Mouse (Mus musculus) small intestine, adult 2 months (tissue): ENCODE results near the gene Tango2. TPM values are rescaled to one million over a fixed set of nuclear protein-coding genes. Genes with fewer than 3 reads are reported as not detected.

Experiments
- H3K27ac ChIP-seq: fragments of 200-500 bp; 2 replicates; pipeline ENCODE4 v1.5.1; 2012; ENCODE audit warnings: low read depth, low read length, control low read depth, inconsistent platforms; ENCODE audit not compliant: insufficient read depth
- H3K27me3 ChIP-seq: fragments of 200-500 bp; 2 replicates; pipeline ENCODE4 v1.6.1; 2012; ENCODE audit warnings: mild to moderate bottlenecking, moderate library complexity, low read length, inconsistent platforms; ENCODE audit not compliant: control insufficient read depth, insufficient read depth
- H3K36me3 ChIP-seq: fragments of 200-500 bp; 2 replicates; pipeline ENCODE4 v1.6.1; 2012; ENCODE audit warnings: mild to moderate bottlenecking, low read length, control low read depth, inconsistent platforms; ENCODE audit not compliant: control insufficient read depth, insufficient read depth
- H3K4me1 ChIP-seq: fragments of 200-500 bp; 2 replicates; pipeline ENCODE4 v1.6.1; 2012; ENCODE audit warnings: low read length, inconsistent platforms, mixed read lengths; ENCODE audit not compliant: control insufficient read depth, insufficient read depth, insufficient read length
- H3K4me3 ChIP-seq: fragments of 200-500 bp; 2 replicates; pipeline ENCODE4 v1.5.1; 2012; ENCODE audit warnings: low read depth, mild to moderate bottlenecking, control low read depth, inconsistent platforms, low read length, moderate library complexity
- CTCF ChIP-seq: fragments of 200-500 bp; IDR thresholded peaks from 2 replicates; pipeline ENCODE4 v1.5.1; 2012; ENCODE audit warnings: low read depth, mild to moderate bottlenecking, control low read depth, inconsistent platforms, low read length, moderate library complexity, mixed read lengths; ENCODE audit not compliant: insufficient replicate concordance, insufficient read length; ENCODE audit errors: extremely low read depth
- POLR2A ChIP-seq: fragments of 200-500 bp; IDR thresholded peaks from 2 replicates; pipeline ENCODE4 v1.6.1; 2012; ENCODE audit warnings: low read depth, mild to moderate bottlenecking, control low read depth, inconsistent platforms, low read length, moderate library complexity
- WGBS: fragments of 180-500 bp; shearing (Covaris S2); methylation state at CpG from one replicate; pipeline ENCODE4 v1.1.7; 2018; 5-methylcytosine and 5-hydroxymethylcytosine counted together
- polyA plus RNA-seq: library from polyadenylated mRNA; depleted of rRNA; stranded (reverse); fragments of >200 nt; gene quantifications from 2 replicates; pipeline ENCODE4 v1.2.3, GENCODE M21; 2012

Tango2 gene
- polyA plus RNA-seq, 1 experiment: 78.0 TPM

DNA sequence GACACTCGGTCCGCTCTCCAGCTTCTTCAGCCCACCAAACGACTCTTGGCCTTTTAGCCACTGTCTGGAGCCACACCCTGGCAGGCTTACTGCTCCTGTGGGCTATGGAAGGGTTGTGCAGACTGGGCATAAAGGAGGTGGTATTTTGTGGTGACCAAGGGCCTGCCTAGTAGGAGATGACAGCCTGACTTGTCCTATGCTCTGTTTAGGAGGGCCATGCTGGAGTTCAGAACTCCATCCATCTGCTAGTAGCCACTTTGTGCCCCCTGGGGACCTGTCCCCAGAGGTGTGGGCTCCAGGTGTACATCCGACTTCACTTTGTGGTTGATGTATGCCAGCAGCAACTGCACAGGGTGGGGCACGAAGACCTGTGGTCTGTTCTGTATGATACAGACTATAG is 45.7 kb upstream of the Tango2 start:
- Histone ChIP-seq H3K4me1 (peaks cover 8% of the 10 kb centered on the region), H3K36me3 (no peaks in the 10 kb centered on the region), H3K27ac (no peak overlapping the region), H3K27me3 (no peaks in the 10 kb centered on the region), H3K4me3 (0 out of 2 replicates have a peak overlapping the region, but pooled peaks have one; percentile 1)
- WGBS: 59% methylated on average over 5 of the region's 5 CpGs
- no peak for TF ChIP-seq CTCF
- TF ChIP-seq POLR2A: no peak

DNA sequence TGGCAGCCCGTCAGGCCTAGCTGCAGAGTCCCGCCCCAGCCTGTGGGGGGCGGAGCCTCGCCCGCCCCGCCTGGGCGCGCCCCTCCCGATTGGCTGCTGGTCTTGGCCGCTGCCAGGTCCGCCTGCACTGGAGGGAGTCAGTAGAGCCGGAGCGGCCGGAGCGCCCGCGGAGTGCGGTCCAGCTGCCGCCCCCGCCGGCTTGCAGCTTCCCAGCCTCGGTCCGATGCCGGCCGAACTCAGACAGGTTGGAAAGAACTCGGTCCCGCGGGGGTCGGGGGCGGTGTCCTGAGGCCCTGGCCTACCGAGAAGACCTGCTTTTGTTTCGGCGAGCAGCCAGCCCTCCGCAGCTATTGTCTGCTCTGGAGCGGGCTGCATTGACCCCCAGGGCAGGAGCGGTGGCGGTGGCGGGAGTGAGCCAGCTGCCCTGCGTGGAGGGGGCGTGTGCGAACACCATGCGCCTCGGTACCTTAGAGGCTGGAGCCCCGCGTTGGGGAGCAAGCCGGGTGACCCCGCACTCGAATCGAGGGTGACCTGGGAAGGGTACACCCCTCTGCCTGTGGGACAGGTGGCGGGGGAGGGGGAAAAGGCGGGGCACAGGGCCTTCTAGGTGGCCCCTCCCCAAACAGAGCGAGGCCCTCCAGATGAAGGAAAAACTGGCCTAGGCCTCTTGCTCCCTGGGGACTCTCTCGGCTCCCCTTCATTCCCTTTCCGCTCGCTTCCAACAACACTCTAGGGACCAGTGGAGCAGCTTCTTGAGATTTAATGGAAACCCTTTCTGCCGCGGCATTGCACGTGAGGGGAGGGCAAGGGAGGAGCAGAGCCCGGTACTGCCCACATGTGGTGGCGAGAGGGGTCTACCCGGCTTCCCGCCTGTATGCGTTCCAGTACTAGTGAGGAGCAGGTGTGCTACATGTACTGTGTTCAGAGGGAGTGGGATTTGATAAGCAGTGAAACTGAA is 44.8 kb upstream of the Tango2 start:
- no peaks in the 10 kb centered on the region for H3K36me3 ChIP-seq
- H3K4me1 ChIP-seq: peaks cover 13% of the 10 kb centered on the region
- H3K27ac ChIP-seq: 0 out of 2 replicates have a peak overlapping the region, but pooled peaks have one; percentile 11
- peak overlapping the region; percentile 80 for H3K4me3 ChIP-seq
- TF ChIP-seq POLR2A: peak; percentile 50
- no peak for TF ChIP-seq CTCF
- WGBS: under 1% methylated on average over 63 of the region's 63 CpGs
- H3K27me3 ChIP-seq: no peaks in the 10 kb centered on the region

DNA sequence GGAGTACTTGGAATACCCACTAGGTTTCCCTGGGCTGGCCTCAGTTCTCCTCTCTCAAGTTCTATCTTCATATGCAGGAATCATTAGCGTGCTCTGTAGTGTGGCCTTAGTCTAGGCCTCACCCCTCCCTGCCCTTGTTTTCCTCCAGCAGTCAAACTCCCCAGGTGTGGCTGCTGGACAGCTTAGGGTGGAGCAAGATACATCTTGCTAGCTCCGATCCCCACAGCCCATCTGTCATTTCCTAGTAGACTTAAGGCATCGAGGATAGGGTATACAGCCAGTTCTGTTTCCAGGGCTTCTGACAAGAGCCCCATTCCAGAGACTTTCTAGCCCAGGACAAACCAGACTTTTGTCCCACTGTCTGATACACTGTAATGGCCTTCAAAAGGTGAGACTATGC is 43.8 kb upstream of the Tango2 start:
- Histone ChIP-seq H3K4me3 (no peak overlapping the region), H3K27me3 (no peaks in the 10 kb centered on the region), H3K36me3 (no peaks in the 10 kb centered on the region), H3K27ac (no peak overlapping the region), H3K4me1 (peaks cover 13% of the 10 kb centered on the region)
- WGBS: 91% methylated on average over 3 of the region's 3 CpGs
- TF ChIP-seq POLR2A: no peak
- no peak for TF ChIP-seq CTCF

DNA sequence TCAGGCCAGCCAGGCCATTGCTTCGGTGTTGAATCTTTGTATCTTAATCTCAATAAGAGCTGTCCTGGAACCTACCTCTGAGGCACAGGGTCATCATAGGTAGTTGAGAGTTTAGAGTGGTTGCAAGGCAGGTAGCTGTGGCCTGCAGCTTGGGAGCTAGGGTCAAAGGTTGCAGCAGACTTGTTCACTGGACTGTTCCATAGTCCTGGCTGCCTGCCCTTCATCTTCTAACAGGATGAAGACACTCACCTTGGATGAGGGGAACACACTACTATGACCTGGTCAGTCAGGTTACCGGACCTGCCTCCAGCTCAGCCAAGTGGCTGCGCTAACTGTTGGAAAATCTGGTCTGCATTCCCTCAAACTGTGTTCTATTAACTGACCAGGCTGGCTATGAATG is 43.2 kb upstream of the Tango2 start:
- no peak overlapping the region for H3K4me3 ChIP-seq
- H3K36me3 ChIP-seq: no peaks in the 10 kb centered on the region
- 94% methylated on average over 3 of the region's 3 CpGs for WGBS
- H3K4me1 ChIP-seq: peaks cover 13% of the 10 kb centered on the region
- H3K27me3 ChIP-seq: no peaks in the 10 kb centered on the region
- TF ChIP-seq POLR2A (no peak), CTCF (no peak)
- H3K27ac ChIP-seq: no peak overlapping the region

DNA sequence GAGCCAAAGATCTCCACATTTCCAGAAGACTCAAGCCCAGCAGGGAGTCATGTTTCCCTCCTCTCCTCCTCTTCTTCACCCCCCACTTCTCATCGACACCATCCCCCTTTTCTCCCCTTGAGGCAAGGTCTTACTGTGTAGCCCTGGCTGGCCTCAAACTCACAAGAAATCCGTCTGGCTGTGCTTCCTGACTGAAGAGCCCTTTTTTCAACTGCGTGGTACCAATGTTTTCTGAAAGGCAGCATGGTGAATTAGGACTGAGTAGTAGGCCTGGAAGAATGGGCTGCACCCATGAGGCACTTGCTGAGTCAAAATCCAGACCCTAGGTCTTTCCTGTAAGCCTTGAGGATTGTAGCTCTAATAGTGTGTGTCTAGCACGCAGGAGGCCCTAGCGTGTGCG is 42.5 kb upstream of the Tango2 start:
- Histone ChIP-seq H3K36me3 (no peaks in the 10 kb centered on the region), H3K4me3 (no peak overlapping the region), H3K27me3 (no peaks in the 10 kb centered on the region), H3K4me1 (peaks cover 11% of the 10 kb centered on the region), H3K27ac (no peak overlapping the region)
- TF ChIP-seq POLR2A (no peak), CTCF (no peak)
- WGBS: 91% methylated on average over 6 of the region's 6 CpGs

DNA sequence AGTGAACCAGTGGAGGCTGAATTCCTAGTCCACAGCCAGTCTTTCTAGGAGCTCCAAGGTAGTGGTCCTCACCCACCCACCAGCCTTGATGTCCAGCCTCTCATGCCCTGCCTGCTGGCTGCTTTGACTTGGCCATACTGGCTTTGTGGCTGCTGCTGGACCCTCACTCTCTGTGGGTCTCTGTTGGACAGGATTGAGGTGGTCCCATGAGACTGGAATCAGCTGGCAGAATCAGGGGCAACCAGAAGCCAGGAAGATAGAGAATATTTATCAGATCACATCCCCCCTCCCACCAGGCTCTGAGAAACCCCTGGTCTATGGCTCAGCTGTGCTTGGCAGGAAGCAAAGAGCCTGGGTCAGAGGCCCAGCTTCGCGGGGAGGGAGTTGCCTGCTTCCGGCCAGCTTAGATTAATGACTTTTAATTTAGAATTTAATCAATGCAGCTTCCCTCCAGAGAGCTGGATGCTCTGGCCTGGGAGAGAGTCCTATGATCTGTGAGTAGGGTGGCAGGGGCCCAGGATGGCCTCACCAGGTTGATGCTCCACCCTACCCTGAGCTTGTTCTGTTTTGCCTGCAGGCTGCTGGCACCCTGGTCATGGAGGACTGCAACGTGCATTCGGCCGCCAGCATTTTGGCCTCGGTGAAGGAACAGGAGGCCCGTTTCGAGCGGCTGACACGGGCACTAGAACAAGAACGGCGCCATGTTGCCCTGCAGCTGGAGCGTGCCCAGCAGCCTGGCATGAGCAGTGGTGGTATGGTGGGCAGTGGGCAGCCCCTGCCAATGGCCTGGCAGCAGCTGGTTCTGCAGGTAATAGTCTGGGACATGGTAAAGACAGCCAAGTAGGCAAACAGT is 40.9 kb upstream of the Tango2 start:
- 88% methylated on average over 14 of the region's 14 CpGs for WGBS
- Histone ChIP-seq H3K27me3 (no peaks in the 10 kb centered on the region), H3K4me3 (no peak overlapping the region), H3K36me3 (no peaks in the 10 kb centered on the region), H3K4me1 (peaks cover 11% of the 10 kb centered on the region), H3K27ac (peak overlapping the region; percentile 51)
- TF ChIP-seq POLR2A (no peak), CTCF (no peak)

DNA sequence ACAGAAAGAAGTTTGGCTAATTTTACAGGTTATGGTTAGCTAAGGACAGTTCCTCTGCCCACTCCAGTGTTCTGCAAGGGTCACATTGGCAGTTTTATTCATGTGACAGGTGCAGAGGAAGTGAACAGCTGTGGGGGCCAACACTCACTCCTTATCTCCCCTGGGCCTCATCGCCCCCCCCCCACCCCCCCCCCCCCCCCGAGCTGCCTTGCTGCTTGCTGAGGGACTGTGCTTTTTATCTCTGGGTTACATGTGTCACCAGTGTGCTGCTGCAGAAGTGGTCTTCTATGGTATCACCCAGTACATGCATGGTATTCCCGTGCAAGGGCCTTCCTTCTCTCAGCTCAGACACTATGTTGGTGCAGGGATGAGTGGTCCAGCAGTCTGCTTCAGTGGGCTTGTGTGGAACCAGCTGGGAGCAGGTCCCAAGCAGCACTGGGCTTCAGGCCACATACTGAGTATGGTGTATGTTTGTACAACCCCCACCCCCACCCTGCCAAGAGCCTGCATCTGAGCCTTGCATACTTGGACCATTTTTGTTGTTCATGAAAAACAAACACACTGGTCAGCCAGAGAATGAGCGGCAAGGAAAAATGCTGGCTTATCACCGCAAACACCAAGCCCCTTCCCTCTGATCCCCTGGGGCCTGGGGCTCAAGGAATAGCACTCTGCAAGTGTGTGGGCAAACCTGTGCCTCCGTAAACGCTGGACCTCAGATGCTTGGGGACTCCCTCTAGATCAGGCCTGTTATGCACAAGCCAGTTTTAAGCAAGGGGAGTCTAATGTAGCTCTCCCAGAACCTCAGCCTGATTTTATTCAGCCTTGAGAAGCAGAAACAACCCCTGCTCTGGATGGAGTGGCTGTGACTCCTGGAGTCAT is 40.0 kb upstream of the Tango2 start:
- H3K4me3 ChIP-seq: no peak overlapping the region
- TF ChIP-seq CTCF (no peak), POLR2A (no peak)
- peaks cover 13% of the 10 kb centered on the region for H3K4me1 ChIP-seq
- WGBS: 61% methylated on average over 6 of the region's 7 CpGs
- no peaks in the 10 kb centered on the region for H3K36me3 ChIP-seq
- H3K27ac ChIP-seq: peak overlapping the region; percentile 51
- H3K27me3 ChIP-seq: no peaks in the 10 kb centered on the region
